Mouse (Mus musculus): ENCODE results near the gene Hcn4. TPM values are rescaled to one million over a fixed set of nuclear protein-coding genes. Genes with fewer than 3 reads are reported as not detected.

Hcn4 gene
- polyA plus RNA-seq, 1 experiment = 0.10 TPM

Other genes starting within 250 kb of the Hcn4 start
- gene Nptn, start 241.2 kb upstream of the Hcn4 start, polyA plus RNA-seq (2012; rRNA removed) = 708 and 807 TPM in 2 replicates
- gene Rec114, start 79.4 kb upstream of the Hcn4 start, polyA plus RNA-seq (2012; rRNA removed) = 0.30 TPM in 1 of 2 replicates, not detected in the other
- gene Neo1, start 213.0 kb downstream of the Hcn4 start, polyA plus RNA-seq (2012; rRNA removed) = 27.0 and 38.7 TPM in 2 replicates

All from urinary bladder, adult 2 months (tissue).